Comparison of ENCODE assay signal across 13 mouse cellular contexts in the genomic region with DNA sequence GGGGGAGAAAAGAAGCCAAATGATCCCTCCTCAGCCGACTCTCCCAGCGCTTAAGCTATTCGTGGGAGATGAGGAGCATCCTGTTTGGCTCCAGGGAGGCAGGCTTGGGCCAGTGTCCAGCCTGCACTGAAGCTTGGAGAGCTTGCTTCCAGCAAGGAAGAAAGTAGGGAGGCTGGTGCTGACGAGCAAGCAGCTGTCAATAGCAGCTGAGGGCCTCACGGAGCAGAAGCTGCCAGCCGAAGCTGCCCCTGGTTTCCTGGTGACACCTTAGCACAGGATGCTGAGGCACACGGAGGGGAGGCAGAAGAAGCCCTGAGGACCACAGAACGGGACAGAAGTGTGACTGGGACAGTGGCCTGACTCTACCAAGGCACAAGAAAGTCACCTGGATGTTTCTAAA. TPM values are rescaled to one million over a fixed set of nuclear protein-coding genes. Genes with fewer than 3 reads are reported as not detected.
DNase-seq lines count a peak whose midpoint lies in the region; ATAC-seq and TF ChIP-seq lines count a peak whose summit lies in the region.
"Had no signal": no experiment of that assay in that cellular context is flagged by ENCODE, and none has a peak within 500 bp of the region (broad histone marks: within the 10 kb centered on the region; RNA-seq: fewer than 3 reads in every experiment).

No protein-coding gene starts in this region.

- H3K9me3 ChIP-seq in kidney, embryonic 16.5 days (ENCODE audit: low read length) = no peaks in the 10 kb centered on the region
- H3K9me3 ChIP-seq: forebrain, embryonic 13.5 days; liver, embryonic 12.5 days had no signal

- no peak overlapping the region for H3K4me2 ChIP-seq in kidney, embryonic 16.5 days (replicated peaks; ENCODE audit: low read depth, low read length)
- H3K4me2 ChIP-seq: forebrain, embryonic 13.5 days; hindbrain, embryonic 14.5 days; liver, embryonic 12.5 days had no signal

- peak; percentile 38 to 43 for DNase-seq in cerebellum, postnatal 10 days
- no peak for DNase-seq in cerebellum, postnatal 25 days
- DNase-seq in kidney, adult 9 months = no peak
- no peak for DNase-seq in testis, postnatal 14 days (ENCODE audit: low spot score)
- no peak for DNase-seq in right cerebral cortex, adult 18-20 months
- DNase-seq: adrenal gland, postnatal 10 days; cerebellum, postnatal 36 days had no signal

- peak; percentile 31; the same call in 1 of the 2 replicates for ATAC-seq in kidney, embryonic 16.5 days (ENCODE audit: low FRiP score, low TSS enrichment)
- ATAC-seq in megakaryocyte, adult 5-6 weeks (ENCODE audit: poor library complexity, severe bottlenecking) = no peak
- ATAC-seq: forebrain, embryonic 13.5 days; liver, embryonic 12.5 days had no signal

- no peaks in the 10 kb centered on the region for H3K36me3 ChIP-seq in kidney, embryonic 16.5 days (ENCODE audit: insufficient read depth, low read length)
- H3K36me3 ChIP-seq in testis, adult 2 months (ENCODE audit: control insufficient read depth, insufficient read depth, low read length) = no peaks in the 10 kb centered on the region
- H3K36me3 ChIP-seq: liver, embryonic 12.5 days had no signal

- no peak overlapping the region for H3K27ac ChIP-seq in kidney, embryonic 16.5 days (ENCODE audit: low read length)
- peak overlapping the region; percentile 32; the same call in 1 of the 2 replicates for H3K27ac ChIP-seq in testis, adult 2 months (ENCODE audit: control insufficient read depth, insufficient read depth, low read depth, low read length)
- H3K27ac ChIP-seq: forebrain, embryonic 13.5 days; hindbrain, embryonic 14.5 days; liver, embryonic 12.5 days had no signal

- 8% methylated on average over 8 of the region's 8 CpGs for WGBS in kidney, embryonic 16.5 days

- TF ChIP-seq POLR2A in testis, adult 2 months (IDR thresholded peaks at IDR 0.05; ENCODE audit: control insufficient read depth, low read depth, low read length) = no peak

- TF ChIP-seq CTCF in testis, adult 2 months (IDR thresholded peaks at IDR 0.05; ENCODE audit: control insufficient read depth, insufficient read depth, insufficient replicate concordance, low read depth, low read length) = no peak

- H3K27me3 ChIP-seq in kidney, embryonic 16.5 days (ENCODE audit: insufficient read depth, low read length) = no peaks in the 10 kb centered on the region
- no peaks in the 10 kb centered on the region for H3K27me3 ChIP-seq in testis, adult 2 months (ENCODE audit: control insufficient read depth, insufficient read depth, low read length)
- H3K27me3 ChIP-seq: forebrain, embryonic 13.5 days; liver, embryonic 12.5 days had no signal

- H3K9ac ChIP-seq in kidney, embryonic 16.5 days (replicated peaks; ENCODE audit: low read length) = no peak overlapping the region
- H3K9ac ChIP-seq: forebrain, embryonic 13.5 days; hindbrain, embryonic 14.5 days; liver, embryonic 12.5 days had no signal

- H3K4me3 ChIP-seq in kidney, embryonic 16.5 days (ENCODE audit: low read length) = no peak overlapping the region
- H3K4me3 ChIP-seq in testis, adult 2 months (ENCODE audit: control insufficient read depth, low read depth, low read length) = no peak overlapping the region
- H3K4me3 ChIP-seq: forebrain, embryonic 13.5 days; liver, embryonic 12.5 days had no signal

- H3K4me1 ChIP-seq in kidney, embryonic 16.5 days (ENCODE audit: insufficient read depth, low read length) = peaks cover 7% of the 10 kb centered on the region
- peaks cover 3% of the 10 kb centered on the region for H3K4me1 ChIP-seq in testis, adult 2 months (ENCODE audit: control insufficient read depth, insufficient read depth, low read length)
- H3K4me1 ChIP-seq: forebrain, embryonic 13.5 days had no signal

RNA-seq across cellular contexts. Expression of gene Jade1, which starts 24.0 kb away (rescaled TPM):
- 21.2 TPM in 2 replicates for polyA plus RNA-seq in kidney, embryonic 16.5 days (2015; fragmentation: Nextera tagmentation; extraction: Ambion mirVana)
- polyA plus RNA-seq in testis, adult 2 months (2012; rRNA removed) = 7.8 and 9.1 TPM in 2 replicates
- 23.4 and 26.5 TPM in 2 replicates for total RNA-seq in megakaryocyte, adult 5-6 weeks (2015)
- total RNA-seq in megakaryocyte, adult 5-6 weeks (2017) = 17.7 and 20.4 TPM in 2 replicates

Comparison
In these comparisons a context has a peak if more than half of its experiments do, and no peak if none do; other contexts are left out.
1. DNase-seq: peak in cerebellum, postnatal 10 days (2 of 2); none in cerebellum, postnatal 25 days (0 of 2), kidney, adult 9 months (single experiment), testis, postnatal 14 days (single experiment) and right cerebral cortex, adult 18-20 months (single experiment).